12 mouse cellular contexts compared by ENCODE assay signal in the genomic region with DNA sequence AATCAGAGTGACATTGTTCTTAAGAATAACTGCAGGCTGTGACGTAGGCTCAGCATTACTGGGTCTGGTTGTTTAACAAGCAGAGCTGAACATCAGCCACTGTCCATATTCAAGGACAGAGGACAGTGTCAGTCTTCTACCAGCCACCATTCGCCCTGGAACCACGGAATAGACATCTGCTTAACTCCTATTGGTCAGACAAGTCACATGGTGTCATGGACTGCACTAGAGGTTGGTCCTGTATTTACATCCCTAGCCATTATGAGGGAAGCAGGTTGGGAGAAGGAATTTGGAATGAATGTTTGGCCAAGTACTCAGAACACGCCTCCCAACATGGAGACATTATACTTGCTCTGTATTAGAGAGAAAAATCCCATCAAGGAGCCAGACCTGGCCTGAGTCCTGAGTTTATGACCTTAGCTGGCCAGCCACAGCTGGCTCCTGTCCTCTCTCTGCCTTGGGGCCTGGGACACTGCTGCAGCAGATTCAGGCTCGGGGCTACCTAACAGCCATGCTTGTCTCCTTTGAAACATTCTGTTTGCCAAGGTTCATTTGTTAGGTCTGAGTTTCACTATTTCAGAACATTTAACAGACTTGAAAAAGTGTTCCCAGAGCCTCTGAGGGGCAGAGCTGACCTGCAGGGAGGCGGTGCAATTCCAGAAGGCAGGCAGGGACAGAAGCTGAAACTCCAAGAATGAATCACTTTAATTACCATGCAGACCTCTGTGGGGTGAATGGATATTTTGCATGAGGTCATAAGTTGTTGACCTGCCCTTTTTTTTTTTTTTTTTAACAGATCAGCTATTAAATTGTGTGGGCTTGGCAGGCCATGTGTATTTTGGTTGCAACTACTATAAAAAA.
DNase-seq lines count a peak whose midpoint lies in the region; TF ChIP-seq lines count a peak whose summit lies in the region.
"Had no signal": no experiment of that assay in that cellular context is flagged by ENCODE, and none has a peak within 500 bp of the region (broad histone marks: within the 10 kb centered on the region; RNA-seq: fewer than 3 reads in every experiment).

No protein-coding gene starts in this region.

- no peaks in the 10 kb centered on the region for H3K27me3 ChIP-seq in myocyte (ENCODE audit: control insufficient read depth, insufficient read depth, insufficient read length)
- H3K27me3 ChIP-seq: embryonic facial prominence, embryonic 13.5 days; intestine, embryonic 15.5 days had no signal

- TF ChIP-seq POLR2A in myocyte (IDR thresholded peaks at IDR 0.05; ENCODE audit: insufficient read length, low read depth): no peak

- no peaks in the 10 kb centered on the region for H3K36me3 ChIP-seq in myocyte (ENCODE audit: control insufficient read depth, insufficient read depth)
- H3K36me3 ChIP-seq: embryonic facial prominence, embryonic 13.5 days; intestine, embryonic 15.5 days had no signal

- H3ac ChIP-seq in myocyte (ENCODE audit: control insufficient read depth, insufficient read length): no peak overlapping the region

- DNase-seq in heart, postnatal 10 days: peak; percentile 16 to 32
- DNase-seq in heart, adult 9 months (ENCODE audit: low spot score in 2 of 2): no peak
- DNase-seq in kidney, adult 18-20 months: peak; percentile 18
- DNase-seq in kidney, postnatal 36 days: peak; percentile 14 to 32
- no peak for DNase-seq in left cerebral cortex, postnatal 14 days (ENCODE audit: low spot score in 2 of 2)
- no peak for DNase-seq in spleen, adult 18-20 months
- DNase-seq: liver; right cerebral cortex, postnatal 14 days; thymus, postnatal 36 days had no signal

- H3K79me2 ChIP-seq in myocyte (ENCODE audit: control insufficient read depth, insufficient read depth): no peaks in the 10 kb centered on the region

- H3K4me2 ChIP-seq in myocyte (ENCODE audit: low read depth): no peak overlapping the region
- H3K4me2 ChIP-seq: embryonic facial prominence, embryonic 13.5 days; intestine, embryonic 15.5 days had no signal

- intact Hi-C loops in heart, postnatal 10 days (cut with DNase I): no loop called here
- intact Hi-C loops in left cerebral cortex, postnatal 14 days (cut with DNase I): loop anchor here (10.0 kb wide), 1 partner anchor 281 kb away; the partner anchor contains the start of gene Cdh13

- H3K4me3 ChIP-seq in myocyte: no peak overlapping the region
- H3K4me3 ChIP-seq: embryonic facial prominence, embryonic 13.5 days; intestine, embryonic 15.5 days had no signal

TF ChIP-seq in myocyte, 11 proteins besides CTCF, POLR2A, EP300 and RAD21:
- TF ChIP-seq MYOD1 (IDR thresholded peaks at IDR 0.05; ENCODE audit: control insufficient read depth in 1 of 3, insufficient read length in 2 of 3, low read depth in 2 of 3) (no peak), POLR2AphosphoS2 (IDR thresholded peaks at IDR 0.05; ENCODE audit: insufficient read length, low read depth) (no peak), REST (IDR thresholded peaks at IDR 0.05; ENCODE audit: insufficient read depth, insufficient read length) (no peak), CEBPB (IDR thresholded peaks at IDR 0.05; ENCODE audit: insufficient read depth, poor library complexity, severe bottlenecking) (no peak), SRF (IDR thresholded peaks at IDR 0.05; ENCODE audit: control insufficient read depth, insufficient read length, low read depth) (no peak), USF1 (IDR thresholded peaks at IDR 0.05; ENCODE audit: low read depth) (peak; percentile 59), MYOG (IDR thresholded peaks at IDR 0.05; ENCODE audit: control insufficient read depth in 1 of 3, insufficient read depth in 1 of 3, insufficient read length in 2 of 3, low read depth in 2 of 3) (no peak), E2F4 (IDR thresholded peaks at IDR 0.05; ENCODE audit: insufficient read depth) (no peak)

Comparison
In these comparisons a context has a peak if more than half of its experiments do, and no peak if none do; other contexts are left out.
1. DNase-seq: peak in heart, postnatal 10 days (2 of 2), kidney, adult 18-20 months (single experiment) and kidney, postnatal 36 days (2 of 2); none in heart, adult 9 months (0 of 2), left cerebral cortex, postnatal 14 days (0 of 2) and spleen, adult 18-20 months (0 of 2).